Mouse (Mus musculus) lung, postnatal 0 days (tissue): ENCODE measurements around the gene 9130213A22Rik.

ENCODE experiments used
- CTCF ChIP-seq: IDR thresholded peaks from 2 replicates; pipeline ENCODE4 v1.5.1; 2016; ENCODE audit warnings: antibody characterized with exemption, mild to moderate bottlenecking
- EP300 ChIP-seq: IDR thresholded peaks from 2 replicates; pipeline ENCODE4 v1.6.1; 2016; ENCODE audit warnings: antibody characterized with exemption, mild to moderate bottlenecking, control low read depth

DNA sequence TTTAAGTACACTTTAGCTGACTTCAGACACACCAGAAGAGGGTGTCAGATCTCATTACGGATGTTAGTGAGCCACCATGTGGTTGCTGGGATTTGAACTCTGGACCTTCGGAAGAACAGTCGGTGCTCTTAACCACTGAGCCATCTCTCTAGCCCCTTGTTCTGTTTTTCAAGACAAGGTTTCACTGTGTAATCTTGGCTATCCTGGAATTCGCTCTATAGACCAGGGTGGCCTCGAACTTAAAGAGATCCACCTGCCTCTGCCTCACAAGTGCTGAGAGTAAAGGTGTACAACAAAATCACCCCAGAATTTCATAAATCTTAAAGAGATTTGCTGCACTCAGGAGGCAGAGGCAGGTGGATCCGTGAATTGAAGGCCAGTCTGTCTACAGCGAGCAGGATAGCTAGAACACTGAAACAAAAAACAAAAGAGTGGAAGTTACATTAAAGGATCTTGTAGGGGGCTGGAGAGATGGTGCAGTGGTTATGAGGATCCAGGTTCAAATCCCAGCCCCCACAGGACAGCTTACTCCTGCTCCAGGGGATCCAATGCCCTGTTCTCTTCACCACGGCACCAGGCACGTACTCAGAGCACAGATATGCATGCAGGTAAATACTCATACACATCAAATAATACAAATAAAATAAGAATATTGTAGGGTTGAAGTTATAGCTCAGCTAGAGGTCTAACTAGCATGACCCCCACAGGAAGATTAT lies 46.5 kb downstream of the 9130213A22Rik start:
- TF ChIP-seq CTCF (no peak), EP300 (no peak)
